Mouse (Mus musculus) forelimb bud, embryonic 11.5 days (tissue): ENCODE measurements around the gene Lsg1.

Experiments
- DNase-seq: peaks from one replicate; pipeline ENCODE4 v3.0.0-alpha.2; 2012; ENCODE audit warnings: low read depth, low spot score

Lsg1 gene

GRCm38 (mm10) chr16:30601046-30601832 lies 13.8 kb upstream of the Lsg1 start:
- peak; percentile 51 for DNase-seq

GRCm38 (mm10) chr16:30600431-30601045 lies 13.1 kb upstream of the Lsg1 start:
- DNase-seq = peak; percentile 40

GRCm38 (mm10) chr16:30599491-30600268 lies 12.3 kb upstream of the Lsg1 start, which contains the start of gene Fam43a:
TSS of gene Fam43a (plus strand) at chr16:30599723.
- DNase-seq = peak; percentile 78

GRCm38 (mm10) chr16:30596959-30597681 lies 9.7 kb upstream of the Lsg1 start:
- peak; percentile 85 for DNase-seq

- no peak for DNase-seq
Observed at GRCm38 (mm10) chr16:30595835-30596557, 8.6 kb upstream of the Lsg1 start.

- no peak for DNase-seq
Observed at GRCm38 (mm10) chr16:30595356-30595755, 8.0 kb upstream of the Lsg1 start.

- no peak for DNase-seq
Observed at GRCm38 (mm10) chr16:30591990-30592389, 4.6 kb upstream of the Lsg1 start.

GRCm38 (mm10) chr16:30590264-30591209 lies 3.1 kb upstream of the Lsg1 start:
- DNase-seq = no peak

- no peak for DNase-seq
Observed at GRCm38 (mm10) chr16:30586935-30587493, 378 bp downstream of the Lsg1 start.

- DNase-seq = no peak
Observed at GRCm38 (mm10) chr16:30580765-30581164, 6.6 kb downstream of the Lsg1 start.

GRCm38 (mm10) chr16:30576392-30576791 lies 11.0 kb downstream of the Lsg1 start:
- no peak for DNase-seq

GRCm38 (mm10) chr16:30575815-30576214 lies 11.6 kb downstream of the Lsg1 start:
- no peak for DNase-seq

- DNase-seq = no peak
Observed at GRCm38 (mm10) chr16:30572239-30572638, 15.2 kb downstream of the Lsg1 start.

- no peak for DNase-seq
Observed at GRCm38 (mm10) chr16:30571378-30571777, 16.0 kb downstream of the Lsg1 start.

- DNase-seq = no peak
Observed at GRCm38 (mm10) chr16:30570173-30570572, 17.2 kb downstream of the Lsg1 start.

- no peak for DNase-seq
Observed at GRCm38 (mm10) chr16:30565631-30566030, 21.8 kb downstream of the Lsg1 start.

GRCm38 (mm10) chr16:30560601-30561000 lies 26.8 kb downstream of the Lsg1 start:
- DNase-seq = no peak

- no peak for DNase-seq
Observed at GRCm38 (mm10) chr16:30559312-30559992, 27.9 kb downstream of the Lsg1 start.

- no peak for DNase-seq
Observed at GRCm38 (mm10) chr16:30554109-30554508, 33.3 kb downstream of the Lsg1 start.
